Mouse (Mus musculus) midbrain, postnatal 0 days (tissue): Measurements from ENCODE around the gene Gucy2d. TPM values are rescaled to one million over a fixed set of nuclear protein-coding genes. Genes with fewer than 3 reads are reported as not detected.

Experiments used
- ATAC-seq: fragments of 200-750 bp; cut with Nextera tagmentation; 2 replicates; pipeline ENCODE4 v1.8.0; 2017; ENCODE audit warnings: moderate number of reproducible peaks, mild to moderate bottlenecking, moderate TSS enrichment, moderate library complexity; ENCODE audit not compliant: low FRiP score
- DNase-seq: peaks from one replicate; pipeline ENCODE4 v3.0.0-alpha.2; 2015; ENCODE audit warnings: low spot score
- H3K27ac ChIP-seq: fragments of 300-500 bp; sonication (generic); 2 replicates; pipeline ENCODE4 v1.5.1; 2014; ENCODE audit warnings: low read depth, mild to moderate bottlenecking, low read length, mixed read lengths
- H3K27me3 ChIP-seq: fragments of 300-500 bp; sonication (generic); 2 replicates; pipeline ENCODE4 v1.6.1; 2014; ENCODE audit warnings: low read length, control low read depth, mixed read lengths; ENCODE audit not compliant: insufficient read depth
- H3K36me3 ChIP-seq: fragments of 300-500 bp; sonication (generic); 2 replicates; pipeline ENCODE4 v1.6.1; 2014; ENCODE audit warnings: low read length, control low read depth, mixed read lengths; ENCODE audit not compliant: insufficient read depth
- H3K4me1 ChIP-seq: fragments of 300-500 bp; sonication (generic); 2 replicates; pipeline ENCODE4 v1.6.1; 2014; ENCODE audit warnings: mild to moderate bottlenecking, control low read depth, antibody characterized with exemption, low read length, mixed read lengths; ENCODE audit not compliant: insufficient read depth
- H3K4me2 ChIP-seq: fragments of 300-500 bp; sonication (generic); 2 replicates; pipeline ENCODE4 v1.6.1; 2014; ENCODE audit warnings: low read depth, mild to moderate bottlenecking, low read length, mixed read lengths; ENCODE audit not compliant: poor library complexity, severe bottlenecking
- H3K4me3 ChIP-seq: fragments of 300-500 bp; sonication (generic); 2 replicates; pipeline ENCODE4 v1.5.1; 2014; ENCODE audit warnings: low read depth, mild to moderate bottlenecking, low read length, moderate library complexity
- H3K9ac ChIP-seq: fragments of 300-500 bp; sonication (generic); replicated peaks from 2 replicates; pipeline ENCODE4 v1.6.1; 2014; ENCODE audit warnings: mild to moderate bottlenecking, low read length, moderate library complexity, mixed read lengths; ENCODE audit not compliant: poor library complexity, severe bottlenecking
- H3K9me3 ChIP-seq: fragments of 300-500 bp; sonication (generic); 2 replicates; pipeline ENCODE4 v1.6.1; 2016; ENCODE audit warnings: low read length, control low read depth
- CTCF ChIP-seq: IDR thresholded peaks from 2 replicates; pipeline ENCODE4 v1.5.1; 2016; ENCODE audit warnings: antibody characterized with exemption, mild to moderate bottlenecking
- WGBS: fragments of 180-500 bp; shearing (Covaris S2); extraction: QIAGEN DNeasy Blood & Tissue Kit; methylation state at CpG from one replicate; pipeline ENCODE4 v1.1.7; 2014; 5-methylcytosine and 5-hydroxymethylcytosine counted together
- polyA plus RNA-seq: library from polyadenylated mRNA; unstranded; fragments of >200 nt; fragmentation: Nextera tagmentation; extraction: Ambion mirVana; gene quantifications from 2 replicates; pipeline ENCODE4 v1.2.1, GENCODE M21; 2015
- total RNA-seq: library from RNA; depleted of rRNA; stranded (reverse); fragments of >200 nt; gene quantifications from 2 replicates; pipeline ENCODE4 v1.2.3, GENCODE M21; 2014

The Gucy2d gene
- total and polyA plus RNA-seq, 2 experiments from 2014 or later: 0.05 TPM; not detected in 1

GRCm38 (mm10) chr7:98419366-98419765 lies 20.9 kb upstream of the Gucy2d start:
- ATAC-seq (no peak), DNase-seq (peak; percentile 45)
- no peak for TF ChIP-seq CTCF
- Histone ChIP-seq H3K27ac (no peak overlapping the region), H3K9me3 (no peaks in the 10 kb centered on the region), H3K4me2 (no peak overlapping the region), H3K9ac (no peak overlapping the region), H3K27me3 (no peaks in the 10 kb centered on the region), H3K4me3 (no peak overlapping the region), H3K36me3 (no peaks in the 10 kb centered on the region), H3K4me1 (no peaks in the 10 kb centered on the region)
- 47% methylated on average over 5 of the region's 5 CpGs for WGBS

- Histone ChIP-seq H3K4me2 (no peak overlapping the region), H3K27me3 (no peaks in the 10 kb centered on the region), H3K9ac (no peak overlapping the region), H3K9me3 (no peaks in the 10 kb centered on the region), H3K4me3 (no peak overlapping the region), H3K4me1 (no peaks in the 10 kb centered on the region), H3K27ac (no peak overlapping the region), H3K36me3 (no peaks in the 10 kb centered on the region)
- no peak for ATAC-seq
- DNase-seq: no peak
- 74% methylated on average over 11 of the region's 11 CpGs for WGBS
- TF ChIP-seq CTCF: no peak
These were observed 16.7 kb upstream of the Gucy2d start for GRCm38 (mm10) chr7:98423546-98423945.

DNA sequence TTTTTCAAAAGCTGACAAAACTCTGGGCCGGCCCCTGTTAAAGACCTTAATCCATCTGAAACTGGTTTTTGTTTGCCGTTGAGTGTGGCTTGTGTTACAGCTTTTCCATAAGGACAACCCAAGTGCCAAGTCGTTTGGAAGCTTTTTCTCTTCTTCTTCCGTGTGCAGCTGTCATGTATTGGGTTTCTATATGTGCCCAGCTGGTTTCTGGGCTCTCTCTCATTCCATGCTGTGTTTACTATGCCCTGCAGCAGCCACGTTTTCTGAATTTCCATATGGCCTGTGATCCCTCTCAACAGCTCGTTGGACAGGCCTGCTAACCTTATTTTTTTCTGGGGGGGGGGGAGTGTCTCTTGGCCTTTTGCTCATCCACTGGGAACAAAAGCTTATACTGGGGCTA lies 15.8 kb upstream of the Gucy2d start:
- Histone ChIP-seq H3K4me3 (no peak overlapping the region), H3K9me3 (no peaks in the 10 kb centered on the region), H3K27ac (no peak overlapping the region), H3K9ac (no peak overlapping the region), H3K36me3 (no peaks in the 10 kb centered on the region), H3K27me3 (no peaks in the 10 kb centered on the region), H3K4me1 (no peaks in the 10 kb centered on the region), H3K4me2 (no peak overlapping the region)
- WGBS: 72% methylated on average over 6 of the region's 6 CpGs
- TF ChIP-seq CTCF: no peak
- ATAC-seq (no peak), DNase-seq (peak; percentile 50)

- Histone ChIP-seq H3K4me3 (no peak overlapping the region), H3K27me3 (no peaks in the 10 kb centered on the region), H3K27ac (no peak overlapping the region), H3K36me3 (no peaks in the 10 kb centered on the region), H3K9ac (no peak overlapping the region), H3K4me2 (no peak overlapping the region), H3K4me1 (no peaks in the 10 kb centered on the region), H3K9me3 (no peaks in the 10 kb centered on the region)
- WGBS: 95% methylated on average over 3 of the region's 3 CpGs
- no peak for TF ChIP-seq CTCF
- DNase-seq (no peak), ATAC-seq (no peak)
These were observed 14.7 kb upstream of the Gucy2d start for GRCm38 (mm10) chr7:98425551-98425950.

DNA sequence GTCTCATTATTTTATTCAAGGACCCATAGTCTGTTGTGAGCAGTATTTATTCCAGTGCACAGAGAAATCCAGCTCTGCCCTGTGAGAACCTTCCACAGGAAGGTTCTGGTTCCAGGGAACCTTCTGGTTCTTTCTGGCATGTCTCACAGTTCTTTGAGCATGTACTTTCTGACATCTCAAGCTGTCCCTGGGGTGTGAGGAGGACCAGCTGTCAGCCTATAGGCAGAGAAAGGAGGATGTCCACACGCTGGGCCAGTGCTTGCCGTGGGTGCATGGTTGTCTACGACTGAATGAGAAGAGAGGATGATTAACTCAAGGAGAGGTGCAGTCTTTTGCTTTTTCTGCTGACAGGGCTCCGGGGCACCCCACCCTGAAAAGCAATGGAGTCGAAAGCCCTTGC lies 13.6 kb upstream of the Gucy2d start:
- Histone ChIP-seq H3K9me3 (no peaks in the 10 kb centered on the region), H3K9ac (no peak overlapping the region), H3K36me3 (no peaks in the 10 kb centered on the region), H3K27ac (no peak overlapping the region), H3K4me1 (no peaks in the 10 kb centered on the region), H3K4me3 (no peak overlapping the region), H3K27me3 (no peaks in the 10 kb centered on the region), H3K4me2 (no peak overlapping the region)
- TF ChIP-seq CTCF: no peak
- 82% methylated on average over 5 of the region's 5 CpGs for WGBS
- ATAC-seq (no peak), DNase-seq (no peak)

GRCm38 (mm10) chr7:98427115-98427835 lies 12.9 kb upstream of the Gucy2d start:
- no peak for TF ChIP-seq CTCF
- Histone ChIP-seq H3K27me3 (no peaks in the 10 kb centered on the region), H3K9me3 (no peaks in the 10 kb centered on the region), H3K9ac (no peak overlapping the region), H3K4me3 (no peak overlapping the region), H3K27ac (no peak overlapping the region), H3K36me3 (no peaks in the 10 kb centered on the region), H3K4me1 (no peaks in the 10 kb centered on the region), H3K4me2 (no peak overlapping the region)
- DNase-seq (peak; percentile 58), ATAC-seq (no peak)
- WGBS: 83% methylated on average over 11 of the region's 11 CpGs
